Mouse (Mus musculus): ENCODE data around the gene Gpatch2. TPM values are rescaled to one million over a fixed set of nuclear protein-coding genes. Genes with fewer than 3 reads are reported as not detected.

Gene Gpatch2
- polyA plus RNA-seq, 1 experiment from 2014 or later = 15.2 TPM

GRCm38 (mm10) chr1:187314516-187314915, 99.2 kb downstream of the Gpatch2 start:
- no peak for ATAC-seq (ENCODE audit: low FRiP score, low read depth)
- Histone ChIP-seq H3K9ac (no peak overlapping the region), H3K9me3 (no peaks in the 10 kb centered on the region), H3K27me3 (no peaks in the 10 kb centered on the region), H3K4me3 (no peak overlapping the region), H3K27ac (replicated peaks) (no peak overlapping the region), H3K4me2 (no peak overlapping the region), H3K36me3 (no peaks in the 10 kb centered on the region), H3K4me1 (replicated peaks) (no peaks in the 10 kb centered on the region)

- Histone ChIP-seq H3K27ac (replicated peaks) (no peak overlapping the region), H3K36me3 (no peaks in the 10 kb centered on the region)
Measured at GRCm38 (mm10) chr1:187315821-187316220, 100.5 kb downstream of the Gpatch2 start.

GRCm38 (mm10) chr1:187316555-187316954, 101.2 kb downstream of the Gpatch2 start:
- H3K27ac ChIP-seq (replicated peaks) = no peak overlapping the region
- WGBS = 84% methylated on average over 8 of the region's 8 CpGs
- H3K36me3 ChIP-seq = no peaks in the 10 kb centered on the region
- H3K9ac ChIP-seq = no peak overlapping the region
- ATAC-seq (ENCODE audit: low FRiP score, low read depth) = no peak
- H3K4me2 ChIP-seq = no peak overlapping the region
- no peaks in the 10 kb centered on the region for H3K27me3 ChIP-seq
- H3K4me3 ChIP-seq = no peak overlapping the region
- no peaks in the 10 kb centered on the region for H3K4me1 ChIP-seq (replicated peaks)
- no peaks in the 10 kb centered on the region for H3K9me3 ChIP-seq

More at GRCm38 (mm10) chr1:187315821-187316220, 100.5 kb downstream of the Gpatch2 start:
- no peaks in the 10 kb centered on the region for H3K4me1 ChIP-seq (replicated peaks)
- no peak overlapping the region for H3K4me3 ChIP-seq
- no peak overlapping the region for H3K9ac ChIP-seq
- H3K4me2 ChIP-seq = no peak overlapping the region
- H3K9me3 ChIP-seq = no peaks in the 10 kb centered on the region
- WGBS = 89% methylated on average over 2 of the region's 2 CpGs
- no peak for ATAC-seq (ENCODE audit: low FRiP score, low read depth)
- no peaks in the 10 kb centered on the region for H3K27me3 ChIP-seq

GRCm38 (mm10) chr1:187321814-187322213, 106.5 kb downstream of the Gpatch2 start:
- no peak overlapping the region for H3K4me2 ChIP-seq
- 91% methylated on average over 3 of the region's 3 CpGs for WGBS
- H3K9ac ChIP-seq = no peak overlapping the region
- ATAC-seq (ENCODE audit: low FRiP score, low read depth) = no peak
- no peak overlapping the region for H3K4me3 ChIP-seq
- H3K4me1 ChIP-seq (replicated peaks) = no peaks in the 10 kb centered on the region
- no peak overlapping the region for H3K27ac ChIP-seq (replicated peaks)
- no peaks in the 10 kb centered on the region for H3K9me3 ChIP-seq
- no peaks in the 10 kb centered on the region for H3K36me3 ChIP-seq
- no peaks in the 10 kb centered on the region for H3K27me3 ChIP-seq

GRCm38 (mm10) chr1:187322505-187323208, 107.3 kb downstream of the Gpatch2 start:
- WGBS = 91% methylated on average over 8 of the region's 8 CpGs
- Histone ChIP-seq H3K4me1 (replicated peaks) (no peaks in the 10 kb centered on the region), H3K4me3 (no peak overlapping the region), H3K27me3 (no peaks in the 10 kb centered on the region), H3K27ac (replicated peaks) (no peak overlapping the region), H3K9me3 (no peaks in the 10 kb centered on the region), H3K4me2 (no peak overlapping the region), H3K9ac (no peak overlapping the region), H3K36me3 (no peaks in the 10 kb centered on the region)
- no peak for ATAC-seq (ENCODE audit: low FRiP score, low read depth)

GRCm38 (mm10) chr1:187323209-187323589, 107.9 kb downstream of the Gpatch2 start:
- no peaks in the 10 kb centered on the region for H3K4me1 ChIP-seq (replicated peaks)
- no peaks in the 10 kb centered on the region for H3K9me3 ChIP-seq
- 97% methylated on average over 1 of the region's 1 CpGs for WGBS
- no peak for ATAC-seq (ENCODE audit: low FRiP score, low read depth)
- no peak overlapping the region for H3K9ac ChIP-seq
- H3K27me3 ChIP-seq = no peaks in the 10 kb centered on the region
- no peak overlapping the region for H3K4me2 ChIP-seq
- no peak overlapping the region for H3K4me3 ChIP-seq
- no peaks in the 10 kb centered on the region for H3K36me3 ChIP-seq
- H3K27ac ChIP-seq (replicated peaks) = no peak overlapping the region

- ATAC-seq (ENCODE audit: low FRiP score, low read depth) = no peak
- Histone ChIP-seq H3K27ac (replicated peaks) (no peak overlapping the region), H3K4me1 (replicated peaks) (no peaks in the 10 kb centered on the region; the same call in 1 of the 2 replicates), H3K27me3 (no peaks in the 10 kb centered on the region), H3K36me3 (no peaks in the 10 kb centered on the region), H3K9ac (no peak overlapping the region), H3K4me2 (no peak overlapping the region), H3K4me3 (no peak overlapping the region), H3K9me3 (no peaks in the 10 kb centered on the region)
- WGBS = 41% methylated on average over 2 of the region's 2 CpGs
Measured at GRCm38 (mm10) chr1:187342551-187342950, 127.2 kb downstream of the Gpatch2 start.

GRCm38 (mm10) chr1:187345156-187345555, 129.8 kb downstream of the Gpatch2 start:
- H3K4me2 ChIP-seq = no peak overlapping the region
- H3K9ac ChIP-seq = no peak overlapping the region
- 66% methylated on average over 5 of the region's 5 CpGs for WGBS
- no peak for ATAC-seq (ENCODE audit: low FRiP score, low read depth)
- no peaks in the 10 kb centered on the region for H3K9me3 ChIP-seq
- H3K27ac ChIP-seq (replicated peaks) = no peak overlapping the region
- no peaks in the 10 kb centered on the region for H3K27me3 ChIP-seq
- no peaks in the 10 kb centered on the region; the same call in 1 of the 2 replicates for H3K4me1 ChIP-seq (replicated peaks)
- H3K36me3 ChIP-seq = 0 out of 2 replicates have a peak, but pooled peaks cover 4% of the 10 kb centered on the region
- H3K4me3 ChIP-seq = no peak overlapping the region

GRCm38 (mm10) chr1:187346923-187347322, 131.6 kb downstream of the Gpatch2 start:
- no peak overlapping the region for H3K4me3 ChIP-seq
- H3K27me3 ChIP-seq = no peaks in the 10 kb centered on the region
- ATAC-seq (ENCODE audit: low FRiP score, low read depth) = no peak
- H3K9me3 ChIP-seq = no peaks in the 10 kb centered on the region
- H3K4me2 ChIP-seq = no peak overlapping the region
- H3K36me3 ChIP-seq = 0 out of 2 replicates have a peak, but pooled peaks cover 7% of the 10 kb centered on the region
- WGBS = 92% methylated on average over 11 of the region's 11 CpGs
- no peak overlapping the region for H3K27ac ChIP-seq (replicated peaks)
- no peak overlapping the region for H3K9ac ChIP-seq
- no peaks in the 10 kb centered on the region for H3K4me1 ChIP-seq (replicated peaks)

GRCm38 (mm10) chr1:187347606-187348005, 132.3 kb downstream of the Gpatch2 start:
- no peak for ATAC-seq (ENCODE audit: low FRiP score, low read depth)
- no peak overlapping the region for H3K27ac ChIP-seq (replicated peaks)
- H3K9ac ChIP-seq = no peak overlapping the region
- H3K4me1 ChIP-seq (replicated peaks) = no peaks in the 10 kb centered on the region
- no peaks in the 10 kb centered on the region for H3K9me3 ChIP-seq
- no peak overlapping the region for H3K4me3 ChIP-seq
- H3K36me3 ChIP-seq = 0 out of 2 replicates have a peak, but pooled peaks cover 7% of the 10 kb centered on the region
- no peaks in the 10 kb centered on the region for H3K27me3 ChIP-seq
- WGBS = 93% methylated on average over 6 of the region's 6 CpGs
- no peak overlapping the region for H3K4me2 ChIP-seq

GRCm38 (mm10) chr1:187348053-187348820, 132.9 kb downstream of the Gpatch2 start:
- no peak overlapping the region for H3K27ac ChIP-seq (replicated peaks)
- H3K36me3 ChIP-seq = 0 out of 2 replicates have a peak, but pooled peaks cover 7% of the 10 kb centered on the region
- no peak overlapping the region for H3K4me2 ChIP-seq
- no peaks in the 10 kb centered on the region for H3K4me1 ChIP-seq (replicated peaks)
- no peak overlapping the region for H3K9ac ChIP-seq
- H3K27me3 ChIP-seq = no peaks in the 10 kb centered on the region
- 97% methylated on average over 26 of the region's 26 CpGs for WGBS
- H3K4me3 ChIP-seq = no peak overlapping the region
- no peaks in the 10 kb centered on the region for H3K9me3 ChIP-seq
- no peak for ATAC-seq (ENCODE audit: low FRiP score, low read depth)

GRCm38 (mm10) chr1:187348859-187349258, 133.6 kb downstream of the Gpatch2 start:
- no peak overlapping the region for H3K9ac ChIP-seq
- 0 out of 2 replicates have a peak, but pooled peaks cover 7% of the 10 kb centered on the region for H3K36me3 ChIP-seq
- H3K9me3 ChIP-seq = no peaks in the 10 kb centered on the region
- no peak overlapping the region for H3K4me3 ChIP-seq
- no peaks in the 10 kb centered on the region for H3K4me1 ChIP-seq (replicated peaks)
- no peak overlapping the region for H3K4me2 ChIP-seq
- ATAC-seq (ENCODE audit: low FRiP score, low read depth) = no peak
- 83% methylated on average over 14 of the region's 14 CpGs for WGBS
- no peak overlapping the region for H3K27ac ChIP-seq (replicated peaks)
- no peaks in the 10 kb centered on the region for H3K27me3 ChIP-seq
